Mouse (Mus musculus) kidney, adult 10 weeks (tissue): ENCODE measurements around the gene Muc5b. TPM values are rescaled to one million over a fixed set of nuclear protein-coding genes. Genes with fewer than 3 reads are reported as not detected.

Experiments
- polyA plus RNA-seq: library from polyadenylated mRNA; stranded (reverse); fragments of 350-450 nt; fragmentation: Illumina TruSeq; extraction: RNeasy Lipid Tissue Mini Kit (QIAGEN cat#74804); gene quantifications from one replicate; pipeline ENCODE4 v1.2.3, GENCODE M21; 2014; ENCODE audit warnings: low read depth, low replicate concordance

Gene Muc5b
- not detected for polyA plus RNA-seq

GRCm38 (mm10) chr7:141838779-141839178, at the start of gene Muc5b:
TSS of gene Muc5b (plus strand) at chr7:141839070.

GRCm38 (mm10) chr7:141918407-141918806, 79.5 kb downstream of the Muc5b start, which contains the start of gene Tollip:
TSS of gene Tollip (minus strand) at chr7:141918507.

Other genes with a start within 250 kb of the Muc5b start
- not detected for gene Muc6, start 183.8 kb upstream of the Muc5b start, polyA plus RNA-seq
- gene Muc2, start 148.7 kb upstream of the Muc5b start, polyA plus RNA-seq = not detected
- not detected for gene Muc5ac, start 50.1 kb upstream of the Muc5b start, polyA plus RNA-seq
- 47.6 TPM for gene Tollip, start 79.4 kb downstream of the Muc5b start, polyA plus RNA-seq
- not detected for gene Brsk2, start 110.7 kb downstream of the Muc5b start, polyA plus RNA-seq
- gene Mob2, start 222.0 kb downstream of the Muc5b start, polyA plus RNA-seq = 10.8 TPM